Mouse (Mus musculus) olfactory bulb, adult 2 months (tissue): ENCODE data around the gene Tubb2a.

ENCODE experiments used
- CTCF ChIP-seq: fragments of 200-500 bp; IDR thresholded peaks from 2 replicates; pipeline ENCODE4 v1.5.1; 2012; ENCODE audit warnings: low read depth, mild to moderate bottlenecking, low read length, moderate library complexity; ENCODE audit not compliant: insufficient read depth
- POLR2A ChIP-seq: fragments of 200-500 bp; IDR thresholded peaks from 2 replicates; pipeline ENCODE4 v1.6.1; 2012; ENCODE audit warnings: mild to moderate bottlenecking, low read depth, low read length, moderate library complexity; ENCODE audit not compliant: insufficient read depth

GRCm38 (mm10) chr13:34066351-34066750, 11.5 kb downstream of the Tubb2a start:
- TF ChIP-seq CTCF (no peak), POLR2A (no peak)
